Mouse (Mus musculus) cortical plate, adult 2 months (tissue): ENCODE data around the gene Tiam2. TPM values are rescaled to one million over a fixed set of nuclear protein-coding genes. Genes with fewer than 3 reads are reported as not detected.

Experiments used
- H3K27ac ChIP-seq: fragments of 200-500 bp; 2 replicates; pipeline ENCODE4 v1.5.1; 2012; ENCODE audit warnings: low read length, control low read depth, inconsistent platforms; ENCODE audit not compliant: insufficient read depth
- H3K4me1 ChIP-seq: fragments of 200-500 bp; 2 replicates; pipeline ENCODE4 v1.6.1; 2011; ENCODE audit warnings: low read length; ENCODE audit not compliant: control insufficient read depth, insufficient read depth
- H3K4me3 ChIP-seq: fragments of 200-500 bp; 2 replicates; pipeline ENCODE4 v1.5.1; 2011; ENCODE audit warnings: mild to moderate bottlenecking, low read length, control low read depth; ENCODE audit not compliant: insufficient read depth
- CTCF ChIP-seq: fragments of 200-500 bp; IDR thresholded peaks from 2 replicates; pipeline ENCODE4 v1.5.1; 2011; ENCODE audit warnings: mild to moderate bottlenecking, control low read depth, low read length; ENCODE audit not compliant: insufficient read depth; ENCODE audit errors: extremely low read depth
- POLR2A ChIP-seq: fragments of 200-500 bp; IDR thresholded peaks from 2 replicates; pipeline ENCODE4 v1.6.1; 2011; ENCODE audit warnings: mild to moderate bottlenecking, low read length, control low read depth; ENCODE audit not compliant: insufficient read depth; ENCODE audit errors: extremely low read depth
- polyA plus RNA-seq: library from polyadenylated mRNA; depleted of rRNA; stranded (reverse); fragments of >200 nt; gene quantifications from 2 replicates; pipeline ENCODE4 v1.2.3, GENCODE M21; 2012

Tiam2 gene
- polyA plus RNA-seq, 1 experiment, result 75.3 TPM

DNA sequence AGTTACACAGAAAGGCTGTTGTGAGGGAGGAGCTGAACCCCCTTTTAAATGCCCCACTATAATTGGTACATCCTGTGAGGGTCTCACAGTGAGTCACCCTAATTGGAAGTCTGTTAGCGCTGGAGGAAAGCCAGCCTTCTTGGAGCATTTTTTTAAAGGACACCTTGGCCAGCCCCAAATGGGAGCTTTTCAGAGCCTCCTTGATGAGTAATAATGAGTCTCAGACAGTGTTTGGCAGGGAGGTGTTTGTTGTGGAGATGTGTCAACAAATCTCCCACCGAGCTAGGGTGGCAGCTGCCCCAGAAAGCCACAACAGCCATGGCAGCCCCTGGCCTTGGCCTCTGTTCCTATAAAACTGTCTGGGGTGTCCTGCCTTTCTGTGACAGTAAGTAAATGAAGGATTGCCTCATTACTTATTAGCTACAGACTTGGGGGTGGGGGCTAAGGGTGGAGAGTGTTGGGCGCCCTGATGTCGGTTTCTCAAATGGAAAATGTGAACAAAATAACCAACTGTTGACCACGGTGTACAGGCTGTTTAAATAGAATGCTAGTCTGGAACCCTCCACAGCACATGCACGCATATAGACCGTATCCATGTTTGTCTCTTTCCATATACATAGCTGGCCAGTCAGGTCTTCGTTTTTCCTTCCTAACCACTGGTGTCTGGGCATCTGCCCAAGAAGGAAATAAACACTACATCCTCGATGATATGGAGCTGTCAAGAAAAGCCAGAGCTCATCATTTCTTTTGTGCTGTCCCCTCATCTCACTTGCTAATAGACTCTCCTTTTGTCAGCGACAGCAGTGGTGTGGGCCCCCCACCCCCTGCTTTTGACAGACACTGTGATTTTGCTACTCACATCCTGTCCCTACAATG, 116.4 kb downstream of the Tiam2 start:
- TF ChIP-seq POLR2A, result no peak
- TF ChIP-seq CTCF, result no peak
- Histone ChIP-seq H3K4me1 (no peaks in the 10 kb centered on the region), H3K4me3 (no peak overlapping the region), H3K27ac (no peak overlapping the region)

DNA sequence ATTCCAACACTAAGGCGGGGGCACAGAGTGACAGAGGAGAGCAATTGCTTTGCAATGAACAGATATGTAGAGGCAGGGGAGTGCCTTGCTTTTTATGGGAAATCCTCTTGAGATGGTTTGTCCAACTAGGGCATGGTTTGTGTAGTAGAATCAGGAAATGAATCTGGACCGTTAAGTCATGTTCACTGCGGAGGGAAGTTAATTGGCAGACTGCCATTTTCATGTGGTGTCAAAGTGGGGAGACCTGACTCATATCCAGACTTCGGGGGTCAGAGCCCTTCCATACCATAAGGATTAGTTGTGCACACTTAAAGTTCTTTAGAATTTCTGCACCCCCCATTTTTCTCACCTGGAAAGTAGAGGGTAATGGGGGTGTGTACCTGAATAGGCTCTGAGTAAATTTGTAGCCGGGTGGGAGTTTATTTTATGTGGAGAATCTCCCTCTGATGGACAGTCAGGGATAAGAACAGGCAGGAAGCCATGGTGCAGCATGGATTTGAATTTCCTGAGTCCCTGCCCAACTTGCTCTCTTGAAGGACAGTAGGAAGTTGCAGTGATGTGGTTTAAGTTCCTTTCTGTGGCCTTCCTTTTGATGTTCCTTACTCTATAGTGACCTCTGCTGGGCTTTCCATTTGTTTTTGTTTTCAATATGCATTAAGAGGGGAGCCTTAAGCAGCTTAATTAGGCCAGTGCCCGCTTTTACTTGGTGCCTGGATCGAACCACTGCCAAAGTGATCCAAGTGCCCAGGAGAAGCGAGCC, 120.0 kb downstream of the Tiam2 start:
- Histone ChIP-seq H3K27ac (no peak overlapping the region), H3K4me3 (no peak overlapping the region), H3K4me1 (no peaks in the 10 kb centered on the region)
- TF ChIP-seq CTCF, result peak; percentile 17; the same call in 1 of the 2 replicates
- TF ChIP-seq POLR2A, result no peak

- Histone ChIP-seq H3K4me1 (no peaks in the 10 kb centered on the region), H3K27ac (no peak overlapping the region), H3K4me3 (no peak overlapping the region)
- TF ChIP-seq CTCF (peak; percentile 86), POLR2A (no peak)
Observed at GRCm38 (mm10) chr17:3448725-3449124, 122.4 kb downstream of the Tiam2 start.

DNA sequence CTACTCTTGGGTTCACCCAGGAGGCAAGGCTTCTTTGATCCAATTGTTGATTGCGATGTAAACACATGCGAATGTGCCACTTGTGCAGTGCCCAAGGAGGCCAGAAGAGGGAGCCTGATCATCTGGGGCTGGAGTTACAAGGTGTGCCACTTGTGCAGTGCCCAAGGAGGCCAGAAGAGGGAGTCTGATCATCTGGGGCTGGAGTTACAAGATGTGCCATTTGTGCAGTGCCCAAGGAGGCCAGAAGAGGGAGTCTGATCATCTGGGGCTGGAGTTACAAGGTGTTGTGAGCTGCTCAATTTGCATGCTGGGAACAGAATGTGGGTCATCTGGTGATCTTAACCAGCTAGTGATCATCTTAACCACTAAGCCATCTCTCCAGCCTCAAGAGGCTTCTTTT, 124.7 kb downstream of the Tiam2 start:
- Histone ChIP-seq H3K27ac (no peak overlapping the region), H3K4me3 (no peak overlapping the region), H3K4me1 (no peaks in the 10 kb centered on the region)
- TF ChIP-seq POLR2A (no peak), CTCF (peak; percentile 83)

DNA sequence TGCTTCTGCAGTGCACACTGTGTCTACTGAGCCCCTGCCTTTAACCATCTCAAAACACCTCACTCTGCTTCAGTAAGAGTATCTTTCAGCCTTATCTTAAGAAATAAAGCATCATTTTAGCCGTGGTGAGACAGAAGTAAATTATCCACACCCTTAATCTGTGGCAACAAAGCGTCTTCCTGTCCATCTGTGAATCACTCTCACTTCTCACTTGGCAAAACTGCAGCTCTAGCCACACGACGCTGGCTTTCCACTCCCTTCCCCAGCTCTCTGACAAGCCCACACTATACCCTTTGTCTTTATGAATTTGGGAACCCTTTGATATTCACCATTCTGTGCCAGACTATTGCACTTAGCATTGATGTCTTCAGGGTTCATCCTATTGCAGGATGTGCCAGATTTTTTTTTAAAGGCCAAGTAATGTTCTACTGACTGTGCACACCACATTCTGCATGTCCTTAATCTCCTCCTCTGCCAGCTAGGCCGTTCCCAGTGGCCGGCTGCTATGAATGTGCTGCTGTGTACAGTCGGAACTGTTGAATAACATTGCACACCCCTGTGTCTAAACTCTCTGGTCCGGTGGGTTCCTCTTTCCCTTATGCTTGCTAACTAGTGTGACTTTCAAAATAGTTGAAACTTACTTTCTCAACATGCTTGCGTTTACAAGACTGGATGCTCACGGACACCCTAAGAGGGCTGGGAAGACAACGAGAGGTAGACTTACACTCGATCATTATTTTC, 126.4 kb downstream of the Tiam2 start:
- H3K4me3 ChIP-seq, result no peak overlapping the region
- TF ChIP-seq CTCF (no peak), POLR2A (no peak)
- no peak overlapping the region for H3K27ac ChIP-seq
- H3K4me1 ChIP-seq, result no peaks in the 10 kb centered on the region

GRCm38 (mm10) chr17:3453946-3454345, 127.6 kb downstream of the Tiam2 start:
- H3K4me3 ChIP-seq, result no peak overlapping the region
- TF ChIP-seq CTCF (no peak), POLR2A (no peak)
- no peaks in the 10 kb centered on the region for H3K4me1 ChIP-seq
- no peak overlapping the region for H3K27ac ChIP-seq

GRCm38 (mm10) chr17:3454850-3455249, 128.5 kb downstream of the Tiam2 start:
- Histone ChIP-seq H3K4me3 (no peak overlapping the region), H3K4me1 (no peaks in the 10 kb centered on the region)

DNA sequence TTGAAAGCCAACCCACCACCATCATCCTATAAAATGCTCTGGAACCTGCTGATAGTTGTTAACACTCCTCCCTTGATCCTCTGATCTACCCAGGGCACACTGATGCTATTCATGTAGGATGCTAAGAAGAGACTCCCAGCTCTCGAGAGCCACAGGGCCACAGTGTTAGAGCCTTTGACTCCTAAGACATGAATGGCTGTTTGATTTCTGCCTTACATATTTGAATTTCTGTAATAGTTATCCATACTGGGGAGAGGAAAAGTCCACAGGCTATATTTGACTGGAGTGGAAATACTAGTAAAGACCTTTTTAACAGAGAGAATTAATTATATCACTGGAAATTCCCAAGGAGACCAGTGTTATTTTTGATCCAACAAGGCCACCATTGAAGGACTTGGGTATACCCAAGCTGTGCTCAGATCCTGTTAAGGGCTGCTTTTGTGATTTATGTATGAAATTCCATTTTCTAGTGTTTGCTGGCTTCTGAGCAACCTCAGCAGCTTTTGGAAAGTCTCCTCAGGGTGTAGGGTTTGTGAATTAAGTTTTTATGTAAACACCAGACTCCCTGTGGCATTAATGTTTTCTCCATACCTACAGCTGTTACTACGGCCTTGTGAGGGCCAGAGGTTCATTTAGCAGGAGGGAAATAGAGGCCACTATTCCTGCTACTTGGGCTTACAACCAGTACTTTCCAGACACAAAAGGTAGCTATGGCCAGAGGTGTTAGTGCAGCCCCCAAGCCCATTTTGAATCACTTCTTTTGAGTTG, 131.7 kb downstream of the Tiam2 start:
- no peaks in the 10 kb centered on the region for H3K4me1 ChIP-seq
- H3K27ac ChIP-seq, result no peak overlapping the region
- H3K4me3 ChIP-seq, result no peak overlapping the region
- TF ChIP-seq POLR2A, result no peak
- TF ChIP-seq CTCF, result no peak

More at GRCm38 (mm10) chr17:3454850-3455249, 128.5 kb downstream of the Tiam2 start:
- TF ChIP-seq POLR2A (no peak), CTCF (no peak)
- H3K27ac ChIP-seq, result no peak overlapping the region
